Mouse (Mus musculus): Measurements from ENCODE around the gene Plek2.
A peak's percentile ranks its signal among the peaks of the same experiment; 100 is the strongest.
"Not testable (repeated sequence)": the region's sequence is repeated elsewhere in the genome, so short reads cannot be mapped to it uniquely, and the experiment has no call there.

Plek2 gene

DNA sequence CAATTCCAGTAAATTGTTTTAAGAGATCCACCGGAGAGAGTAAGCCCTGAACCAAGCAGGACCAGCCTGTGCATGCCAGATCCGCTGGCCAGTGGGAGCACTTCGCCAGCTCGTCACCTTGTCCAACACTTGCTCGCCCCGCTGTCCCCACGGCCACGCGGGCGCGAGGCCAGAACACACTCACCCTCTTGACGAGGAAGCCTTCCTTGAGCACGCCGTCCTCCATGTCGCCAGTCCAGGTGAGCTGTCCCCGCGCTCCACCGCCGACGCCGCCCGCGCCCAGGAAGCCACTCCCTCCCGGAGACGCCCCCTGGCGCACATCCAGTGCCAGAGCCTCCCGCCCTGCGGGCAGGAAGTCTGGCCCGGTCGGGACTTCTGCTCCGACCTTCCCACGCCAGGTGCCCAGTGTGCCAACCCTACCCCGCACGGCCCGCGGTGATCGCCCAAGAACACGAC, at the start of gene Plek2:
Plek2 (minus strand) TSS at position 258 of the 456 bp plus-strand sequence.
- DNase-seq (ENCODE audit: low spot score in 2 of 2): no peak

DNA sequence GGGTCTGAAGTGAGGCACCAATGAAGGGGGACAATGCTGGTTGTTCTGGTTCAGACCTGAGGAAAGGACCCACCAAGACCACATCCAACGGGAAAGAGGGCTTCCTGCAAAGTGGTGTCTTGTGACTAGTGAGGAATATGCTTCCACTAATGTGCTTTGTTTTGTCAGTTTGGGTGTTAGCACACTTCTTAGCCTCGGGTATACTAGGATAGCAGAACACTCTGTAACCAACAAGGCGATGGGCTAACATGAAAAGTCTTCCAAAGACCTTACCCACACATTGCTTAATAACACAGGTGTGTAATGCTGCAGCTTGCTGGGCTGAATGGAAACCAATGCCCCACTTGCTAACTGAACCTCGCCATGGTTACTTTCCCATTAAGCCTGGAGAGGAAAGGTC, 49.6 kb upstream of the Plek2 start:
- DNase-seq (ENCODE audit: low spot score in 2 of 2): no peak

DNA sequence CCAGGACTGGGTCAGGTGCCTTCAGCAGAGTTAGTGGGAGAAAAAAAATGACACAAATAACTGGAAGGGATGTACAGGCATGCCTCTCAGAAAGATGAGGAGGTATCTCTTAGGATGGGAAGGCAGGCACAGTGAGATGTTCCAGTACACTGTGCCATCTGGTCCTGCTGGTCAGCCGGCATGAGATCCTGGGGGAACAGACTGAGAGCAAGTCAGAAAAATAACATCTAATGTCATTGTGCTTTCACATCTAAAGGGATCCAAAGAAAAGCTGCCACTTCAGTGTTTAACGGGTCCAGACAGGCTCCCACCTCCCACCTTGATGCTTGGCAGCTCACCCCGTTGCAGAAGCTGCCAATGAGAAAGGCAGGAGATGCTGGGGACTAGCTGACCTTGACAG, 45.7 kb upstream of the Plek2 start:
- DNase-seq (ENCODE audit: low spot score in 2 of 2): no peak

GRCm38 (mm10) chr12:78952053-78952452, 45.3 kb upstream of the Plek2 start:
- no peak for DNase-seq (ENCODE audit: low spot score in 2 of 2)

DNA sequence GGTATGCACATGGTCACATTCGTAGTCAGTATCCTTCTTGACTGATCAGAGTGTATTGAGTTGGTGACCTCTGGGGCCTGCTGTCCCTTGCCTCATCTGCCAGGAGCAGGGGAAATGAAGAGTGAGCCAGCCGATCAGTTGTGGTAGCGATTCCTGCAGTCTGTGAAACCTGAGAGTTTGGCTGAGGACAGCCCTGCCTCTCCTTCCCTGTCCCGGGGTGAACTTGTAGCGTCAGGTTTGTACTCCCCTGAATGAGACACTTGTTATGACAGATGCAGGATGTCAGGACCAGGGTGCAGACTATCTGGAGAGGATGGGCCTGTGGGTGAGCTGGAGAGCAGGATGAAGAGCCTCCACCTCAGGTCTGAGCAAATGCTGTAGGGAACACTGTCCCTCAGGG, 40.9 kb upstream of the Plek2 start:
- no peak for DNase-seq (ENCODE audit: low spot score in 2 of 2)

DNA sequence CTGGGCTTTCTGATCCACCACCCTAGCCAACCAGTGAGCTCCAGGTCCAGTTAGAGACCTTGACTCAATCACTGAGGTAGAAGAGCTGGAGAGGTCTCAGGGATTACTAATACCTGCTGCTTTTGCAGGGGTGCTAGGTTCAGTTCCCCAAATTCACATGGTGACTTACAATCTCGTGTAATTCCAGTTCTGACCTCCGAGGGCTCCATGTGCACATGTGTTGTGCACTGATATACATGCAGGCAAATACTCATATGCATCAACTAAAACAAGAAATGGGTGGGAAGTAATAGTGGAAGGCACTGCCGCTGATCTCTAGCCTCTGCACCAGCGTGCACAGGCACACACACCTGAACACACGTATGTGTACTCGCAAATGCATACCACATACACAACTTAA, 40.4 kb upstream of the Plek2 start:
- no peak for DNase-seq (ENCODE audit: low spot score in 2 of 2)

DNA sequence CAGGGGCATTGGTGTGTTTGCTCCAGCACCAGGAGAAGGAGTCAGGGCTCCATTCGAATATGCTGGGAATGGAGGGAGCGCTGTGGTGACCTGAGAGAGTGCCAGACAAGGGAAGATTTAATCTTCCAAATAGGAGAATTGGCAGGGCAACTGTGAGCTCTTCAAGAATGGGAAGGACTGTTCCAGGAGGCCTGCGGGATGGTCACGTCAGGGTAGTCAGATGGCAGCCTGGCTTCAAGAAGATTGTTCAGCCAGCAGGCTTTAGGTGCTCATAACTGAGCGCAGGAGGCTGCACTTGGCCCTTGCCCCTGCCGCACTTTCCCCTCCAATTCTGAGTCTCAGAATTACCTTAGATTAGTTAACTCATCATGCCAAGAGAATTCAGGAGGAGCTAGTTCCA, 36.2 kb upstream of the Plek2 start:
- DNase-seq (ENCODE audit: low spot score in 2 of 2): no peak

DNA sequence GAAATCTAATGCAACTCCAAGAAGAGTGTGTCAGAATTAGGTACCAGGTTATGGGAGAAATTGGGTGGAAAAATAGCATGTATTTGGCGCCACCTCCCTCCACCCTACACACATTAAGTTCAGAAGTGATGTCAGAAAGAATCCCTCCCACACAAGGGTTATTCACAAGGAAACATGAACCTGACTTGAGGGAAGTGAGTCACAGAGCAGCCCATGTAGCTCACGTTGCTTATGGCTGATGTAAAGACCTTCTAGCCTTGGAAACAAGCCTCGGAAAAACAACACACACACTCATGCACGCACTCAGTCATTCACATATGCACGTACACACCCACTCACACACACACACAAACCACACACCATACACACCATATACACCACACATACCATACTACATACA, 33.3 kb upstream of the Plek2 start:
- no peak for DNase-seq (ENCODE audit: low spot score in 2 of 2)

DNA sequence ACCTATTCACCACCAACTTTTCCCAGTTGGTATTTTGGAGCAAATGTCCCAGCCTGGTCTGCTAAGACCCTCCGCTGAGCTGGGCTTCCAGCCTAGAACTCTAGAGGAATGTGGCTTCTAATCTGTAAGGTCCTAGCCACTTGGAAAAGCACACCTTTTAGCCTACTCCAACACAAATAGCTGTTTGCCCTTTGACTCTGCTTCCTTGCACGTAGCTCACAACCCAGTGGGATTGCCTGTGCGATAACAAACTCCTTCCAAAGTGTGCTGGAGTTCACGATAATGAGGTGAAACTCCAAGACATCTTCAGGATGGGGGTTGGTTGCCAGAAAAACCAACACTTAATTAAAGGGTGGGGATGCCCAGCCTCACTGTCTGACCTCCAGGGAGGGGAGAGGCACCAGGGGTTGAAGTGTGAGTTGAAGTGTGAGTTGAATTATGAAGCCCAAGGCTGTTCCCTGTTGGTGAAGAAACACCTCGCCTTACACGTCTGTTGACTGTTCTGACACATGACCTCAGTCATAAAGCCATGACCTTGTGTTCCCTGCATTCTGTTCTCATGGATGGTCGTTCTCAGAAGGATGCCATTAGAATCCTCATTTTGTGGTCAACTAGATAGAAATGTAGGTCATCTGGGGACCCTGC, 32.8 kb upstream of the Plek2 start:
- no peak for DNase-seq (ENCODE audit: low spot score in 2 of 2)

DNA sequence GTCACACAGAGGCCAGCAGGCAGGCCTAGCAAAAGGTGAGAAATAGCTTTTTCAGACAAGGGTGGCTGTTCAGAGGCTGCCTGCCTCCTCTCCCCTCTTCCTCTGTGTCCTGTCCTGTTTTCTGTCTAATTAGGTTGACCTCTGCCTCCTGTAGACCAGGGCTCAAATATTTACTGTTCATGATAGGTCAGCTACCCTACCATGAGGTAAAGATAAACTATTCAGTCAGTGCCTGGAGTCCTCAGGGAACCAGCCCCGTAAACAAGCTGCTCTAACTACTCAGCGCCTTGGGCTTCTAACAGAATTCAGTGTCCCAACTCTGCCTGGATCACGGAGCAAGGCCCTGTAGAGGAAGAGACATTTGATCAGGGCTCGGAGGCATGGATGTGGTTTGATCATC, 29.7 kb upstream of the Plek2 start:
- DNase-seq (ENCODE audit: low spot score in 2 of 2): no peak

DNA sequence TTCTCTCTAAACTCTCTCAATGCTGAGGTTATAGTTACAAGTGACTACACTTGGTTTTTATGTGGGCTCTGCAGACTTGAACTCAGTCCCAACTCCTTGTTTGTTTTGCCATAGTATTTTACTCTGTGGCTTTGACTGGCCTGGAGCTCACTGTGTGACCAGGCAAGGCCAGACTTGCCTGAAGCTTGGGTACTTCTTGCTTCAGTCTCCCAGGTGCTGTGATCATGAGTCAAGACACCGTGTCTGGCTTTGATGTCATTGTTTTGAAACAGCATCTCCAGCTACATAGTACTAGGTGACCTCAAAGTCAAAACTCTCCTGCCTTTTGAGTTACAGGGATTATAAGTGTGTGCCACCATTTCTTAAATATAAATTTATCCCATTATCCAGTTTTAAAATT, 23.1 kb upstream of the Plek2 start:
- DNase-seq (ENCODE audit: low spot score in 2 of 2): no peak

GRCm38 (mm10) chr12:78927287-78927686, 20.5 kb upstream of the Plek2 start:
- DNase-seq (ENCODE audit: low spot score in 2 of 2): no peak

DNA sequence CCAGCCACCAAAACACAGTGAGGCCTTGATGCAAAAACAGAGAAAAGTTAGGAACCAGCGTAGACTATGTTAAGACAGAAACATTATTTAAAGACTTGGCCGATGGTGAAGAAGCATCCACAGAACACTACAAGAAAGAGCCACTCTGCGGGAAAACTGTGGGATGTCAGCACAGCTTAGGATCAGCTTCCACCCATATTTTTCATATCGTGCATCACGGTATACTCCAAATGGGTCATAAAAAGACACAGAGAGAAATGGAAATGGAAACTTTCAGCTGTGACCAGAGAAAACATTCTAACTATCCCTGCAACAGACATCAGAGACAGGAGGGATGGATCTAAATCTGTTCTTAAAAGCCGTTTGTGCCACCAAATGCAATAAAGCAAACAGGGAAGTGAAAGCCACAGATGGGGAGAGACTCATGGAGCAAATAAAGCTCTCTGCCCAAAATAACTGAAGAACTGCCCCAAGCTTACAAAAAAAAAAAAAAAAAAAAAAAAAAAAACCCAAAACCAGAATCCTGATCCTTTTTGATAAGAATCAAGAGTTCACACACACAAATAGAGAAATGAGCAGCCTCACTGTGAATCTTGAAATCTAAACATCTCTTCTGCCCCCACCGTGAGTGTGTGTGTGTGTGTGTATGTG, 16.9 kb upstream of the Plek2 start:
- peak in 1 of 2 experiments; percentile 26 for DNase-seq (ENCODE audit: low spot score in 2 of 2)

DNA sequence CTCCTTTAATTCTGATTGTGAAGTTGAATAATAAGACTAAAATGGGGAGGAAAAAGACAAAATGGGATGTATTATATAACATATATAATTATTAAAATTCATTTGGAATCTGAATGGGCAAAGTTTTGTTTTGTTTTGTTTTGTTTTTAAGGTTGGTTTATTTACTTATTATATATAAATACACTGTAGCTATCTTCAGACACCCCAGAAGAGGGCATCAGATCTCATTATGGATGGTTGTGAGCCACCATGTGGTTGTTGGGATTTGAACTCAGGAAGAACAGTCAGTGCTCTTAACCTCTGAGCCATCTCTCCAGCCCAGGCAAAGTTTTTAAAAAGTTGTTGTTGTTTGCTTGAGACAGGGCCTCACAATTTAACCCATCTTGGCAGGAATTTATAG, 16.2 kb upstream of the Plek2 start:
- not testable (repeated sequence) for DNase-seq (ENCODE audit: low spot score in 2 of 2)

DNA sequence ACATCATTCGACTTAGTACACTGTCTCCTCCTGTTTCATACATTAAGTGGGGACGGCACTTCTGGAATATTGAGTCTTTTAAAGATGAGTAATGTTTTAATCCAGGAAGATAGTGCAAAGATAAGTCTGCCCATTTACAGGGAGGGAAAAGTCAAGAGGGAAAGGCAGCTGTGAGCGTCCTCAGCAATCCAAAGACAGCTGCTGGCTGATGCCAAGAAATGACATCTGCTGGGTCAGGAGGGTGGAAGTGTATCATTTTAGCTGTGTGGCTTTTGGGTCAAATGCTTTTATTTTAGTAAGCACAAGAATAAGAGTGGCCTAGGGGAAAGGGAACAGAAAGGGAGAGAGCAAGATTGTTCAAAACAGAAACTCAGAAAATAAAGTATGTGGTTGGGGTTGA, 15.3 kb upstream of the Plek2 start:
- no peak for DNase-seq (ENCODE audit: low spot score in 2 of 2)

DNA sequence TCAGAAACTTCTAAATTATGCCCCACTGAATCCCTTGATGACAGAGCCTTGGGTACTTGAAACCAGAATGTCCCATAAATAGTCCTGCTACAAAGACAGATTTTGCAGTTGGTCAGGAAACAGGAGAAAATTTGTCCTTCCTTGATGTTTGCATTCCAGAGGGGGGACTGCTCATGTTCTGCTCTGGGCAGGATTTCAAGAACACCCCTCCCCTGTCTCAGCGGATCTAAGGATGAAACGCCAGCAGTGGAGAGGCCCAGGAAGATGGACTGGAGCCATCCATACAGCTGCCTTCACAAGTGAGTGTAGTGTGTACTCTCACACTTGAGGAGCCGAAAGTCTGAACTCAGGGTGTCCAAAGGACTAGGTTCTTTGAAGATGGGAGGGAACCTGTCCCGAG, 14.7 kb upstream of the Plek2 start:
- DNase-seq (ENCODE audit: low spot score in 2 of 2): no peak

GRCm38 (mm10) chr12:78919079-78919712, 12.4 kb upstream of the Plek2 start:
- DNase-seq (ENCODE audit: low spot score in 2 of 2): peak; percentile 59 to 68

GRCm38 (mm10) chr12:78918227-78919078, 11.7 kb upstream of the Plek2 start:
- peak; percentile 65 to 74 for DNase-seq (ENCODE audit: low spot score in 2 of 2)

- no peak for DNase-seq (ENCODE audit: low spot score in 2 of 2)
These were observed 9.5 kb upstream of the Plek2 start for GRCm38 (mm10) chr12:78916278-78916677.

DNA sequence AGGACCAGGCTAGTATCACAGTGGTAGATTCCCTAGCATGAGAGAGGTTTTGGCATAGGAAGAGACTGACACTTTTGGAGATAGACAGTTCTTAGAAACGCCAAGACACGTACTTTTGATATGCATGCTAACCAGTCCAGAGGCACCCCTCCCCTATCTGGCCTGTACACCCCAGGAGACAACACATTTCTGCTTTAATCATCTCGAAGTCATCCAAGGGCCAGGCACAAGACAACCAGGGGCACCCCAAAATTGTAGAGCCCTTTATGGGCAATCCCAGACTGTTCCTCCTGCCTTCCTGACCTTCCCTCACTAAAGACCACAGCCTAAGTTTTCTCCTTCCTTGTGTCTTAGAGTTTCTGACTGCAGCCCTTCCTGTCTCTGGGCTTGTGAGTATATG, 8.8 kb upstream of the Plek2 start:
- DNase-seq (ENCODE audit: low spot score in 2 of 2): no peak

DNA sequence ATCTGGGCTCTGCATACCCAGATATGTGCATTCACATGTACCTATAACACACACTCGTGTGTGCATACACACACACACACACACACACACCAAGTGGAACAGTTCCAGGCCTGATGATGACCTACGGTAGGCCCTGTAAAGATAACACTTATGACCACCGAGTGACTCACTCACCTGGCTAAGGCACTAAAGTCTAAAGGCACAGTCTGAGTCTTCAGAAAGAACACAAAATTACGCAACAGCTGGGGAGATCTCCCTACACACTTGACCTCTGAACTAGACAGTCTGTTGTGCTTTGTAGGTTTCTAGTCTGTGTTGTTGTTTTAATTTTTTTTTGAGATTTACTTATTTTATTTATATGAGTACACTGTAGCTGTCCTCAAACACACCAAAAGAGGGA, 7.7 kb upstream of the Plek2 start:
- DNase-seq (ENCODE audit: low spot score in 2 of 2): no peak

DNA sequence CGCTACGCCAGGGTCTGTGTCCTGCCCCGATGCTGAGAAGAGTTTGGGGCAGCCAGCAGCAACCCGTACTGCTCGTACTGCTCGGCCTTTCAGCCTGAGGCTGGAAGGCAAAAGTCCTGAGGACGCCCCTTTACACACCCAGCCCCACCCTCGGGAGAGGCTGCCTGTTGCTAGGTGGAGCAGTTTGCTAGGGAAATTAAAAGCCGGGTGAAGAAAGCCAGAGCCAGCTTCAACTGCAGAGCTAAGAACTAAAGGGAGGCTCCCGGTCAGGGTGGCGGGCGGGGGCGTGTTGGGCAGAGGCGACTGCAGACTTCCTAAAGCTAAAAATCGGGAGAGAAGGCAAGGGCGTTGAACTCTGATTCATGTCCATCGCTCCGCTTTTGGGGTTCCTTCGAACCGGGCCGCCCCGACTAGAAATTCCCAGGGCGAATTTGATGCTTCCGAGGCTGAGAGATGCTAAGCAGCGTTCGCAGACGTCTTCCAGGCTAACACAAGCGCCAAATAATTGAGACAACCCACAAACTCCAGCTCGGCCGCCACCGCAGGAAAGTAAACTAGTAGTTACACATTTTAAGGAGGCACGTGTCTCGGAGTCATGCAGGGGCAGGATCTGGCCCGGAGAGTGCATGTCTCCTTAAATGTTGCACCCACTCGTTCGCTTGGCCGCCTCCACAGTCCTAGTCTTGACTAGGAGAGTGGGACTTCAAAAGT, 5.1 kb upstream of the Plek2 start:
- DNase-seq (ENCODE audit: low spot score in 2 of 2): peak in 1 of 2 experiments; percentile 44
